Mouse (Mus musculus) heart, adult 2 months (tissue): ENCODE measurements at regions not wholly inside any gene's neighbourhood (a gene's known extent, or its start where the extent isn't known, plus 50 kb on each side); places are given as distances from the start of the nearest gene placed in this dataset.

Experiments
- DNase-seq, 2 experiments: peaks; one replicate each; pipeline ENCODE4 v3.0.0; 2021
- H3K27ac ChIP-seq: fragments of 200-600 bp; 2 replicates; pipeline ENCODE4 v1.8.1; 2022
- H3K27me3 ChIP-seq: fragments of 200-500 bp; 2 replicates; pipeline ENCODE4 v1.6.1; 2012; ENCODE audit warnings: mild to moderate bottlenecking, low read length, inconsistent platforms, mixed read lengths; ENCODE audit not compliant: control insufficient read depth, insufficient read depth
- H3K36me3 ChIP-seq: fragments of 200-500 bp; 2 replicates; pipeline ENCODE4 v1.6.1; 2012; ENCODE audit warnings: low read length, inconsistent platforms; ENCODE audit not compliant: control insufficient read depth, insufficient read depth
- H3K4me1 ChIP-seq: fragments of 200-500 bp; 2 replicates; pipeline ENCODE4 v1.6.1; 2011; ENCODE audit warnings: low read length; ENCODE audit not compliant: control insufficient read depth, insufficient read depth
- H3K4me3 ChIP-seq: fragments of 200-600 bp; 2 replicates; pipeline ENCODE4 v1.8.1; 2022
- H3K79me2 ChIP-seq: fragments of 200-500 bp; replicated peaks from 2 replicates; pipeline ENCODE4 v1.6.1; 2012; ENCODE audit warnings: mild to moderate bottlenecking, inconsistent platforms, low read length, moderate library complexity, mixed read lengths; ENCODE audit not compliant: control insufficient read depth, insufficient read depth
- H3K9ac ChIP-seq: fragments of 200-500 bp; 2 replicates; pipeline ENCODE4 v1.6.1; 2012; ENCODE audit warnings: low read depth, mild to moderate bottlenecking, control low read depth, inconsistent platforms, low read length, mixed read lengths
- CTCF ChIP-seq: fragments of 200-600 bp; IDR thresholded peaks from 2 replicates; pipeline ENCODE4 v1.8.1; 2022; ENCODE audit warnings: antibody characterized with exemption, mild to moderate bottlenecking, moderate library complexity
- EP300 ChIP-seq: fragments of 200-500 bp; IDR thresholded peaks from 2 replicates; pipeline ENCODE4 v1.6.1; 2011; ENCODE audit warnings: low read depth, low read length, control low read depth; ENCODE audit not compliant: insufficient read depth
- POLR2A ChIP-seq: fragments of 200-500 bp; IDR thresholded peaks from 2 replicates; pipeline ENCODE4 v1.6.1; 2011; ENCODE audit warnings: mild to moderate bottlenecking, low read depth, low read length, control low read depth; ENCODE audit not compliant: insufficient read depth
- WGBS: fragments of 180-500 bp; shearing (Covaris S2); methylation state at CpG from one replicate; pipeline ENCODE4 v1.1.7; 2018; 5-methylcytosine and 5-hydroxymethylcytosine counted together
- intact Hi-C: fragments of 180-260 bp; cut with DNase I; formaldehyde crosslinking; loops from one replicate; pipeline ENCODE4 v1.15.1; 2025

- Histone ChIP-seq H3K27ac (no peak overlapping the region), H3K27me3 (no peaks in the 10 kb centered on the region), H3K4me3 (no peak overlapping the region), H3K79me2 (no peaks in the 10 kb centered on the region), H3K36me3 (no peaks in the 10 kb centered on the region), H3K4me1 (no peaks in the 10 kb centered on the region), H3K9ac (no peak overlapping the region)
- intact Hi-C loops, result no loop called here
- no peak for TF ChIP-seq EP300
- no peak for TF ChIP-seq CTCF
- TF ChIP-seq POLR2A, result no peak
- DNase-seq, result no peak
These were observed 248.4 kb downstream of the Lpin1 start for GRCm38 (mm10) chr12:16362341-16362740.

GRCm38 (mm10) chr12:16358831-16359230 lies 251.9 kb downstream of the Lpin1 start:
- TF ChIP-seq CTCF, result no peak
- TF ChIP-seq EP300, result no peak
- no peak for TF ChIP-seq POLR2A
- Histone ChIP-seq H3K9ac (no peak overlapping the region), H3K27ac (no peak overlapping the region), H3K4me3 (no peak overlapping the region), H3K27me3 (no peaks in the 10 kb centered on the region), H3K79me2 (no peaks in the 10 kb centered on the region), H3K4me1 (no peaks in the 10 kb centered on the region), H3K36me3 (no peaks in the 10 kb centered on the region)
- no peak for DNase-seq
- WGBS, result 40% methylated on average over 1 of the region's 1 CpGs
- intact Hi-C loops, result no loop called here

- H3K27me3 ChIP-seq, result no peaks in the 10 kb centered on the region
- TF ChIP-seq POLR2A (no peak), CTCF (no peak)
- H3K9ac ChIP-seq, result no peak overlapping the region
- no peaks in the 10 kb centered on the region for H3K36me3 ChIP-seq
- 40% methylated on average over 1 of the region's 1 CpGs for WGBS
- no peaks in the 10 kb centered on the region for H3K79me2 ChIP-seq
- H3K4me1 ChIP-seq, result no peaks in the 10 kb centered on the region
- H3K27ac ChIP-seq, result no peak overlapping the region
- no peak for DNase-seq
- no peak overlapping the region for H3K4me3 ChIP-seq
- intact Hi-C loops, result no loop called here
These were observed 256.1 kb downstream of the Lpin1 start for GRCm38 (mm10) chr12:16354711-16355110.

GRCm38 (mm10) chr12:16351751-16352150 lies 259.0 kb downstream of the Lpin1 start:
- H3K9ac ChIP-seq, result no peak overlapping the region
- intact Hi-C loops, result no loop called here
- H3K4me3 ChIP-seq, result no peak overlapping the region
- TF ChIP-seq EP300 (no peak), CTCF (no peak), POLR2A (no peak)
- DNase-seq, result no peak
- H3K4me1 ChIP-seq, result no peaks in the 10 kb centered on the region
- no peaks in the 10 kb centered on the region for H3K79me2 ChIP-seq
- H3K27me3 ChIP-seq, result no peaks in the 10 kb centered on the region
- no peaks in the 10 kb centered on the region for H3K36me3 ChIP-seq
- no peak overlapping the region for H3K27ac ChIP-seq

GRCm38 (mm10) chr12:16349310-16349709 lies 261.5 kb downstream of the Lpin1 start:
- Histone ChIP-seq H3K4me1 (no peaks in the 10 kb centered on the region), H3K27ac (no peak overlapping the region), H3K27me3 (no peaks in the 10 kb centered on the region), H3K4me3 (no peak overlapping the region), H3K36me3 (no peaks in the 10 kb centered on the region), H3K9ac (no peak overlapping the region), H3K79me2 (no peaks in the 10 kb centered on the region)
- intact Hi-C loops, result no loop called here
- TF ChIP-seq EP300 (no peak), CTCF (no peak), POLR2A (no peak)
- no peak for DNase-seq

GRCm38 (mm10) chr12:16344021-16344420 lies 266.7 kb downstream of the Lpin1 start:
- WGBS, result 91% methylated on average over 3 of the region's 3 CpGs
- TF ChIP-seq CTCF (no peak), EP300 (no peak), POLR2A (no peak)
- no peaks in the 10 kb centered on the region for H3K4me1 ChIP-seq

More at GRCm38 (mm10) chr12:16344021-16344420, 266.7 kb downstream of the Lpin1 start:
- Histone ChIP-seq H3K4me3 (no peak overlapping the region), H3K79me2 (no peaks in the 10 kb centered on the region), H3K27me3 (no peaks in the 10 kb centered on the region), H3K36me3 (no peaks in the 10 kb centered on the region), H3K9ac (no peak overlapping the region), H3K27ac (no peak overlapping the region)
- intact Hi-C loops, result no loop called here
- DNase-seq, result no peak
